Mouse (Mus musculus): ENCODE measurements around the gene Cyp4a12a. TPM values are rescaled to one million over a fixed set of nuclear protein-coding genes. Genes with fewer than 3 reads are reported as not detected.
"Not testable (repeated sequence)": the region's sequence is repeated elsewhere in the genome, so short reads cannot be mapped to it uniquely, and the experiment has no call there.

The Cyp4a12a gene
- polyA plus RNA-seq (2016; fragmentation: Nextera tagmentation; extraction: Ambion mirVana), result not detected in 2 replicates

DNA sequence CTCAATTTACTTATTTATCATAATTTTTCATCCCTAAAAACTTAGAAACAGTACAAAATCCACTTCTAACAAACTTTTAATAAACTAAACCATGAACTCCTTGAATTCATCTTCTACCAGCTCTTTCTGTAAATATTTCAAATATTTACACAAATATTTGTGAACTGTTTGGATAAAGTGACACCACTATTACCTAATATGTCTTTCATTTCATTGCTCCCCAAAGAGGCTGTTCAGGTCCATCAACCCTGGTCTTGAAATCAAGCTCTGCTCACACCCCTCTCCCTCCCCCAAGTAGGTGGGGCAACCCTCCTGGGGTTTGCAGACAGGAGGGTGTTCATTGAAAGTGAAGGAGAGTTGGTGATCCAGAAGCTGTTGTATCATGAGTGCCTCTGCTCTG is at the start of gene Cyp4a12a:
Gene Cyp4a12a, plus strand, starts transcription at position 301 of the 400 bp plus-strand sequence.
- not testable (repeated sequence) for H3K4me1 ChIP-seq; H3K4me2 ChIP-seq (replicated peaks); H3K9me3 ChIP-seq (replicated peaks); H3K27ac ChIP-seq; H3K36me3 ChIP-seq; H3K4me3 ChIP-seq; ATAC-seq (ENCODE audit: low FRiP score); H3K27me3 ChIP-seq; H3K9ac ChIP-seq

DNA sequence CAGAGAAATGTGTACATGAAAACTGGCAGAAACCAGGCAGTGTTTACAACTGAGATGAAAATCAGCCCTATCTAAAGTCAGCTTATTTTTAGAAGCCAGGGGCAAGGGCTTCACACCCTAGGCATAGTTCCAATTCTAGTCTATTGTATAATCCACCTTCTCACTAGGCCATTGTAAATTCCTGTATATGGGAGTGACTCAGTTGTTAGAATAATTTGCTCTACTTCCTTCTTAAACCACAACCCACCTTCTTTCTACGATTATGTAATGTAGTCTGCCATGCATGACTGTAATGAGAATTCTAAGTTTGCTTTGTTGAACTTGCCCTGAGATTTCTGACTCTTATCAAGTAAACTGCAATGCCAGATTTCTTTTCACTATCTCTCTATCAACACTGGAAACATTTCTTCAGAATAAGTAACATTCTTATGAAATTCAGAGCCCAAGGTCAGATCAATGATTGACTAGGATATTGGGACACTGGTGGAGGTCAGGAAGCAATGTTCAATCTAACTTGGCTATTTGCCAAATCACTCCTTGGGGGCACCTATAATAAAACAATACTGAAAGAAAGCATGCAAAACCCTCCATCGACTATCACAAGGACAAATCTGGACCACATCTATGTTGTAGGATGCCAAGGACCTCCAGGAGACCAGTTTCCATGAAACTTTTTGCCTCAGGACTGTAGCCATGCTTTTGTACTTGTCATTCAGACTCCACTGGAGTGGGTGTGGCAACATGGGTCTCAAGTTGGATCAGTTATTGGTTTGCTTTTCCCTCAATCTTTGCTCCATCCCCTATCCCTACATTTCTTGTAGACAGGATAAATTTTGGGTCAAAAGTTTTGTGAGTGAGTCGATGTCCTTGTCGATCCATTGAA is 33.9 kb upstream of the Cyp4a12a start:
- H3K4me2 ChIP-seq (replicated peaks); H3K9ac ChIP-seq; ATAC-seq (ENCODE audit: low FRiP score); H3K36me3 ChIP-seq; H3K4me1 ChIP-seq; H3K27me3 ChIP-seq; H3K9me3 ChIP-seq (replicated peaks); H3K4me3 ChIP-seq; H3K27ac ChIP-seq: not testable (repeated sequence)
- WGBS, result 90% methylated on average over 3 of the region's 4 CpGs

DNA sequence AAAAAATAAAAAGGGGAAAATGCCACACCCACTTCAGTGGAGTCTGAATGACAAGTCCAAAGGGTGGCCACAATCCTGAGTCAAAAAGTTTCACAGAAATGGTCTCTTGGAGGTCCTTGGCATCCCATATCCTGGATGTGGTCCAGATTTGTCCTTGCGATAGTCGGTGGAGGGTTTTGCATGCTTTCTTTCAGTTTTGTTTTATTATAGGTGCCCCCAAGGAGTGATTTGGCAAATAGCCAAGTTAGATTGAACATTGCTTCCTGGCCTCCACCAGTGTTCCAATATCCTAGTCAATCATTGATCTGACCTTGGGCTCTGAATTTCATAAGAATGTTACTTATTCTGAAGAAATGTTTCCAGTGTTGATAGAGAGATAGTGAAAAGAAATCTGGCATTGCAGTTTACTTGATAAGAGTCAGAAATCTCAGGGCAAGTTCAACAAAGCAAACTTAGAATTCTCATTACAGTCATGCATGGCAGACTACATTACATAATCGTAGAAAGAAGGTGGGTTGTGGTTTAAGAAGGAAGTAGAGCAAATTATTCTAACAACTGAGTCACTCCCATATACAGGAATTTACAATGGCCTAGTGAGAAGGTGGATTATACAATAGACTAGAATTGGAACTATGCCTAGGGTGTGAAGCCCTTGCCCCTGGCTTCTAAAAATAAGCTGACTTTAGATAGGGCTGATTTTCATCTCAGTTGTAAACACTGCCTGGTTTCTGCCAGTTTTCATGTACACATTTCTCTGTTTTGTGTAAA is 20.4 kb upstream of the Cyp4a12a start:
- H3K9ac ChIP-seq; H3K4me1 ChIP-seq; H3K9me3 ChIP-seq (replicated peaks); H3K4me3 ChIP-seq; H3K4me2 ChIP-seq (replicated peaks); H3K27me3 ChIP-seq; H3K27ac ChIP-seq; H3K36me3 ChIP-seq; ATAC-seq (ENCODE audit: low FRiP score): not testable (repeated sequence)
- WGBS, result 94% methylated on average over 2 of the region's 3 CpGs

DNA sequence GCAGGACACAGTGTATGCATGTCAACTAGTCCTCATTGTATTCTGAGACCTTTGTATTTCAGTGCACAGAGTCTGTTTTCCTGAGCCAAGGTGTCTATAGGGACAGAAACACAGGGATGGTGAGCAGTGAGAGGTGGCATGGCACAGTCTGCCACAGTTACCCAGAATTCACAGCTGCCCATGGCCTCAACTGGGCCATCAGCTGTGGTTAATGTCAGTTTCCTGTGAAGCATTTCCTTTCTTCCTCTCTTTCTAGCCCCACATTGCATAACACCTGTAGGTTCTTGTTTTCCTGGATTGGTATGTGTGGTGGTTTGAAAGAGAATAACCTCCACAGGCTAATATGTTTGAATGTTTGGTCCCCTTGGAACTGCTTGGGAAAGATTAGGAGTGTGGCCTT is 18.5 kb upstream of the Cyp4a12a start:
- no peaks in the 10 kb centered on the region for H3K36me3 ChIP-seq
- no peak overlapping the region for H3K9ac ChIP-seq
- H3K4me1 ChIP-seq, result no peaks in the 10 kb centered on the region
- H3K4me2 ChIP-seq (replicated peaks), result peak overlapping the region; percentile 56
- peak overlapping the region; percentile 33; the same call in 1 of the 2 replicates for H3K4me3 ChIP-seq
- no peaks in the 10 kb centered on the region for H3K9me3 ChIP-seq (replicated peaks)
- H3K27ac ChIP-seq, result no peak overlapping the region
- ATAC-seq (ENCODE audit: low FRiP score), result peak; percentile 46
- no peaks in the 10 kb centered on the region for H3K27me3 ChIP-seq

DNA sequence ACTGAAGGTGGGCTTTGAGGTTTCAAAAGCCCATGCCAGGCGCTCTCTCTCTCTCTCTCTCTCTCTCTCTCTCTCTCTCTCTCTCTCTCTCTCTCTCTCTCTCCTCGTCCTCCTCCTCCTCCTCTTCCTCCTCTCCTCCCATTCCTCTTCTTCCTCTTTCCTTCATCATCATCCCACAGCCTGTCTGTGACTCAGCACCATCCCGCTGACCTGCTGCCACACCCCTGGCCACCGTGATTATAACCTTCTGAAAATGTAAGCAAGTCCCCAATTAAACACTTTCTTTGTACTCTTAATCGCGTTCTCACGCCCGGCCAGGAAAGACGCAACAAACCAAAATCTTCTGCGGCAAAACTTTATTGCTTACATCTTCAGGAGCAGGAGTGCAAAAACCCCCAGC is 18.1 kb upstream of the Cyp4a12a start:
- not testable (repeated sequence) for H3K9me3 ChIP-seq (replicated peaks); H3K27me3 ChIP-seq; H3K36me3 ChIP-seq; H3K27ac ChIP-seq; H3K4me1 ChIP-seq
- peak; percentile 72 for ATAC-seq (ENCODE audit: low FRiP score)
- H3K4me3 ChIP-seq, result peak overlapping the region; percentile 33
- H3K4me2 ChIP-seq (replicated peaks), result peak overlapping the region; percentile 56
- peak overlapping the region; percentile 13; the same call in 1 of the 2 replicates for H3K9ac ChIP-seq
- WGBS, result 15% methylated on average over 9 of the region's 10 CpGs

DNA sequence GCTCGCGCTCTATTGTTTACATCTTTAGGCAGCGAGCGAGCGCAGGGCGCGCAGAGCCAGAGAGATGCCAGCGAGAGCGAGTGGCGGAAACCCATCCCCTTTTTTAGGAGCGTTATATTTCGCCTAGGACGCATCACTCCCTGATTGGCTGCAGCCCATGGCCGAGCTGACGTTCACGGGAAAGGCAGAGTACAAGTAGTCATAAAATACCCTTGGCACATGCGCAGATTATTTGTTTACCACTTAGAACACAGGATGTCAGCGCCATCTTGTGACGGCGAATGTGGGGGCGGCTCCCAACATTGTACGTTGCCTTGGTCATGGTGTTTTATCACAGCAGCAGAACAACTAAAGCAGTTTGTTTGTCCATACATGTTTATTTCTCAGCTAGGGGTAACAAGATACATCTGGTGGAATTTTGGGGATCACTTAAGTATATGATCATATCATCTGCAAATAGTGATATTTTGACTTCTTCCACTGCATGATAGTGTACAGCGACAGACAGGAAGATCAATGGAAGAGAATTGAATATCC is 17.5 kb upstream of the Cyp4a12a start:
- ATAC-seq (ENCODE audit: low FRiP score), result peak; percentile 83
- H3K9ac ChIP-seq, result not testable (repeated sequence)

DNA sequence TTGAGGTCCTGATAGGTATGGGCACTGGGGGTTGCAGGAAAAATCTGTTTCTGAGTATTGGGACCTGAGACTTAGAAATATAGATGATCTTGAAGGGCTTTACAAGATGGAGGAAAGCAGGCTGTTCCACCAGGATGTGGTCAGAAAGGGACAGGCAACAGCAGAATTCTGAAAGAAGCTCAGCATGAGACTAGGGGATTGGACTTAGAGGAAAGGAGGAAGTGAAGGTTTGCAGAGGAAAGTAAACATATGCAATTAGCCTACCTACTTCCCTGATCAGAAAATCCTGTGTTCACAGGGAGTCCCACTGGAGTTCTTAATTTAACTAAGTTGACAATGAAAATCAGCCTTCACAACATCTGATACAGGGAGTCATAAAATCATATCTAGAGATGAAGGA is 26.9 kb downstream of the Cyp4a12a start:
- not testable (repeated sequence) for H3K4me3 ChIP-seq; H3K4me2 ChIP-seq (replicated peaks); H3K9me3 ChIP-seq (replicated peaks); H3K27me3 ChIP-seq; H3K9ac ChIP-seq; H3K4me1 ChIP-seq; ATAC-seq (ENCODE audit: low FRiP score); H3K36me3 ChIP-seq; H3K27ac ChIP-seq

More for the DNA sequence above, 17.5 kb upstream of the Cyp4a12a start:
- H3K4me3 ChIP-seq, result peak overlapping the region; percentile 33
- not testable (repeated sequence) for H3K27me3 ChIP-seq; H3K36me3 ChIP-seq; H3K27ac ChIP-seq; H3K4me1 ChIP-seq; H3K9me3 ChIP-seq (replicated peaks)
- peak overlapping the region; percentile 56 for H3K4me2 ChIP-seq (replicated peaks)
- WGBS, result 17% methylated on average over 21 of the region's 23 CpGs

DNA sequence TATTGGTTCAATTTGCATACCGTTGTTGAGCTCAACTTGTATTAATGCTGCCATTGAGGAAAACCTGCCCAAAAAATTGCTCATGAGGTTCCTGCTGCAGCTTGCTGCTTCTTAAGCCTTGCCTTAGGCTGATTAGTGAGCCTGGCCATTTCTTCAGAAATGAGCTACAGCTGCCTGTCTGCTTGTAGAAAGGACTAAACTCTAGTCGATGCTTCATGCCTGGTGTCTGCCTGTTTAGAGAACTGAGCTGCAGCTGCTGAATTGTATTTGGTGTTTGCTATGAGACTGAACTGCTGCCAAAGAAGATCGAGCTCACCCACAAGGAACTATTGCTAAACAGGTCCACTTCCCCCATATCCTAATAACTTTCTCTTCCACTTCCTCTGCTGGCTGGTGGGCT is 66.8 kb downstream of the Cyp4a12a start:
- not testable (repeated sequence) for H3K4me3 ChIP-seq; ATAC-seq (ENCODE audit: low FRiP score); H3K9me3 ChIP-seq (replicated peaks); H3K36me3 ChIP-seq; H3K27ac ChIP-seq; H3K4me2 ChIP-seq (replicated peaks); H3K27me3 ChIP-seq; H3K4me1 ChIP-seq; H3K9ac ChIP-seq
- 78% methylated on average over 3 of the region's 3 CpGs for WGBS

DNA sequence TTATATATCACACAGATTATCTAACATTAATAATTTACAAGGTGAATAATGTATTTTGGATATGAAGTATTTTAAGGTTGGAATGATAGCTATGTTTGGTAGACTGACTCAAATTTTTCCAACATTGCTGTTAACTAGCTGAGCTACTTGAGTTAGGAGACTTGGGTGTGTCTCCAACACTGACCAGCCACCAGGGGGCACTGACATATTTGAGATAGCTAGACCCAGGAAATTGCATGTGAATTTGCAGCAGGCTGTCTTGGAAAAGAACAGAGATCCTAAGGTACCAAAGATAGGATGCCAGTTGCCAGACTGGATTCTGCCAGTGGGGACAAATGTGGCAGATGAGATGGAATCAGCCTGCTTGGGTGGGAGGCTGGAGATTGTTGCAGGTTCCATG is 69.2 kb downstream of the Cyp4a12a start:
- not testable (repeated sequence) for H3K4me2 ChIP-seq (replicated peaks); H3K27ac ChIP-seq; H3K36me3 ChIP-seq; H3K9ac ChIP-seq; H3K27me3 ChIP-seq; ATAC-seq (ENCODE audit: low FRiP score); H3K9me3 ChIP-seq (replicated peaks); H3K4me3 ChIP-seq; H3K4me1 ChIP-seq

Other genes starting within 250 kb of the Cyp4a12a start
- 6.0 and 7.0 TPM in 2 replicates for gene Tal1, start 242.6 kb upstream of the Cyp4a12a start, polyA plus RNA-seq (2016; fragmentation: Nextera tagmentation; extraction: Ambion mirVana)
- 13.1 and 15.2 TPM in 2 replicates for gene Pdzk1ip1, start 210.3 kb upstream of the Cyp4a12a start, polyA plus RNA-seq (2016; fragmentation: Nextera tagmentation; extraction: Ambion mirVana)
- 1.9 and 2.0 TPM in 2 replicates for gene Cyp4x1, start 164.8 kb upstream of the Cyp4a12a start, polyA plus RNA-seq (2016; fragmentation: Nextera tagmentation; extraction: Ambion mirVana)
- gene Cyp4a29, start 57.0 kb upstream of the Cyp4a12a start, polyA plus RNA-seq (2016; fragmentation: Nextera tagmentation; extraction: Ambion mirVana), result not detected in 2 replicates
- not detected in 2 replicates for gene Cyp4a12b, start 112.6 kb downstream of the Cyp4a12a start, polyA plus RNA-seq (2016; fragmentation: Nextera tagmentation; extraction: Ambion mirVana)
- not detected in 2 replicates for gene Cyp4a30b, start 153.6 kb downstream of the Cyp4a12a start, polyA plus RNA-seq (2016; fragmentation: Nextera tagmentation; extraction: Ambion mirVana)
- 0.09 TPM in 1 of 2 replicates, not detected in the other for gene Cyp4a14, start 197.1 kb downstream of the Cyp4a12a start, polyA plus RNA-seq (2016; fragmentation: Nextera tagmentation; extraction: Ambion mirVana)
- gene Cyp4a10, start 219.2 kb downstream of the Cyp4a12a start, polyA plus RNA-seq (2016; fragmentation: Nextera tagmentation; extraction: Ambion mirVana), result not detected in 2 replicates